Mouse (Mus musculus) lung, postnatal 36 days (tissue): ENCODE measurements around the gene Knl1.
A peak's percentile ranks its signal among the peaks of the same experiment; 100 is the strongest.
"Not testable (repeated sequence)": the region's sequence is repeated elsewhere in the genome, so short reads cannot be mapped to it uniquely, and the experiment has no call there.

Source experiments
- DNase-seq: peaks from one replicate; pipeline ENCODE4 v3.0.0; 2022; ENCODE audit warnings: mixed read lengths

The Knl1 gene

GRCm38 (mm10) chr2:119046649-119047611 lies at the start of gene Knl1:
TSS of gene Knl1 (plus strand) at chr2:119047119.
- DNase-seq = peak; percentile 98

DNA sequence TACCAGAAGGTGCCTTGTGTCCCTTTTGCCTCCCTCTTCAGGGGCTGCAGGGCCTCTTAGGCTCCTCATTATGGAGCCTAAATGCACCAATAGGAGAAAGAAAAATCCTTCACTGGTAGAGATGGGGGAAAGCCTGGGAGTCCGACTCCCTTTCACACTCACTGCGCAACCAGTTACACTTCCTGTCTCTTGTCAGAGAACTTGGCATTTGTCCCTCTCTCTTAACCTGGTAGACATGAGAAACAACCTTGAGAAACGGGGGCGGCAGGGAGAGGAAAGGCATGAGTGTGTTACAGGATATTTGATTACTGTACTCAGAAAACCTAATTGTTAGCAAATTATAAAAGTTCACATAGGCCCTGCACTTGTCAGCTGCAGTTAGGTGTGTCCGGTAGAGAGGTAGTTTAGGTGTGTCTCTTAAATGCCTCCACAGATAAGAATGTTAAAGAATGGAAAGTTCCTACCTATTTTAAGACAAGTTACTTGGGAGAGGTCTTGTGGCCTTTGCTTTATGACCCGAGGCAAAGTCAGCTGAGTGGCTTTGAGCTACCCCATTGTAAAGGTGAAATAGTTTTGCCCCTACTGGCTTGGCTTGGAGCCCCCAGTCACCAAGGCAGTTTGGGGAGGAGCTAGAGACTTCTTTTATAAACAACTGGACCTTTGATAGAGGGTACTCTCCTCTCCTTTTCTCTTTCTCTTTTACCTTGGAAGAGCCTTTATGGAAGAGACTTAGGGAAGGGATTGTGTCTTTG lies 48.6 kb upstream of the Knl1 start:
- DNase-seq = no peak

GRCm38 (mm10) chr2:118999025-118999639 lies 47.8 kb upstream of the Knl1 start:
- no peak for DNase-seq

- DNase-seq = no peak
These were observed 40.0 kb upstream of the Knl1 start for GRCm38 (mm10) chr2:119006886-119007285.

- DNase-seq = no peak
These were observed 37.5 kb upstream of the Knl1 start for GRCm38 (mm10) chr2:119009376-119009775.

GRCm38 (mm10) chr2:119014989-119015388 lies 31.9 kb upstream of the Knl1 start:
- DNase-seq = peak; percentile 48

- peak; percentile 31 for DNase-seq
These were observed 31.2 kb upstream of the Knl1 start for GRCm38 (mm10) chr2:119015604-119016180.

GRCm38 (mm10) chr2:119016312-119016711 lies 30.6 kb upstream of the Knl1 start:
- not testable (repeated sequence) for DNase-seq

DNA sequence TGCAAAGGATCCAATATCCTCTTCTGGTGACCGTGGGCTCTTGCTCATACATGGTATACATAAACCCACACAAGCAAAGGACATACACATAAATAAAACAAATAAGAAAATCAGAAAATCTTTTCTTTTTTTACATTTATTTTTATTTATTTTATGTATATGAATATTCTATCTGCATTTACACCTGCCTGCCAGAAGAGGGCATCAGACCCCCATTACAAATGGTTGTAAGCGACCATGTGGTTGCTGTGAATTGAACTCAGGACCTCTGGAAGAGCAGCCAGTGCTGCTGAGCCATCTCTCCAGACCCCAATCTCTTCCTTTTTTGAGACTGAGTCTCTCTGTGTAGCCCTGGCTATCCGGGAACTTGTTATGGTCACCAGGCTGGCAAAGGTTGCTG lies 29.3 kb upstream of the Knl1 start:
- DNase-seq = no peak

DNA sequence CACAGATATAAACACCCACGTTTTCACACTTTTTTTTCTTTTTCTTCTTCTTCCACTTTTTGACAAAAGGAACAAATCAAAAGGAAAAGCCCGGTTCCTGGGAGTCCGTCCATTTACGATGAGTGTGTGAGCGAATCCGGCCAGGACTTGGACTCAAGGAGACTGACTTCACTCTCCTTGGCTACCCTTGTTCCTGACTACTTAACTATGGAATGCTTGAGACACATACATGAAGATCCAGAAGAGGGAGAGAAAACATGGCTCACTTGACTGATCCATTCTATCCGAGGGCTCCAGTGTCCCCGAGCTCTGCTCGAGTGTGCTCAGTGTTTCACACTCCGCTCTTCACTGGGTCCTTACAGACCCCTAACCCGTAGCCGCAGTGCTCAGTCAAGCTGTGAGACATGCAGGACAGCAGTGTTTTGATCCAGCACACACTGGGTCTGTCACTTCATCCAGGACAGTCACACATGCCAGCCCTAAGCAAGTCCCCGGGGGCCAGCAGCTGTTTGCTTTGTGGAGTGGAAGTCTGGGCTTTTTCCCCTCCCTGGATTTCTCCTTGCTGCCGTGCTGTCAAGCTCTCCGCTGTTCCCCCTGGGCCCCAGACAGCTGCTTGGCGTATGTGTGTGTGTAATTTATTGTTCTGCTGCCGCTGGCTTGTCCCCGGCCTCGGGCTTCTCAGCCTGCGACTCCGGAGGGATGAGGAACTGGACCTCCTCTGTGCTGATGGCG lies 28.4 kb upstream of the Knl1 start:
- DNase-seq = no peak

- DNase-seq = no peak
These were observed 27.8 kb upstream of the Knl1 start for GRCm38 (mm10) chr2:119019131-119019530.

GRCm38 (mm10) chr2:119019538-119019937 lies 27.4 kb upstream of the Knl1 start:
- DNase-seq = no peak

GRCm38 (mm10) chr2:119023154-119023660 lies 23.7 kb upstream of the Knl1 start:
- DNase-seq = no peak

DNA sequence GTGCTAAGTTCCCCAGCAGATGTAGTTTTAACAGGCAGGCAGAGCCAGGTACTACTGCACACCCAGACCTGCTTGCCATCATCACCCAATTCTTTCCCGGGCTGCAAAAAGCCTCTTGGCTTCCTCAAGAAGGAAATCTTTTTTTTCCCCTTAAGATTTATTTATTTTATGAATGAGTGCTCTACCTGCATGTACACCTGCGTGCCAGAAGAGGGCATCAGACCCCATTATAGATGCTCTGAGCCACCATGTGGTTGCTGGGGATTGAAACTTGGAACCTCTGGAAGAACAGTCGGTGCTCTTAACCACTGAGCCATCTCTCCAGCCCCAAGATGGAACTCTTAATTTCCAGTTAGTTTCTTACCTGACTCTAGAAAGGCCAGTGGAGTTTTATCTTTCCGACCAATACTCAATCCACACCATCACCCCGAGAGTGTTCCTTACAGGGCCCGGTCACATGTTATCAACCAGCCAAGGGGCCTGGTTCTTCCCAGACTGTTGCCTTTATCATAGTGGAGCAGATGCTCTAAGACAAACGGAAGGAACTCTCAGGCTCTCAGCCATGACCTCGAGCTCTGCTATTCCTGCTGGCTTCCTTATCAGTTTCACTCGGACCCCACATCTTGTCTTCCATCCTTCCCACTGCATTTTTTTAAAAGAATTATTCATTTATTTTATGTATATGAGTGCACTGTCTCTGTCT lies 22.2 kb upstream of the Knl1 start:
- peak; percentile 10 for DNase-seq

GRCm38 (mm10) chr2:119025239-119025616 lies 21.7 kb upstream of the Knl1 start:
- no peak for DNase-seq

DNA sequence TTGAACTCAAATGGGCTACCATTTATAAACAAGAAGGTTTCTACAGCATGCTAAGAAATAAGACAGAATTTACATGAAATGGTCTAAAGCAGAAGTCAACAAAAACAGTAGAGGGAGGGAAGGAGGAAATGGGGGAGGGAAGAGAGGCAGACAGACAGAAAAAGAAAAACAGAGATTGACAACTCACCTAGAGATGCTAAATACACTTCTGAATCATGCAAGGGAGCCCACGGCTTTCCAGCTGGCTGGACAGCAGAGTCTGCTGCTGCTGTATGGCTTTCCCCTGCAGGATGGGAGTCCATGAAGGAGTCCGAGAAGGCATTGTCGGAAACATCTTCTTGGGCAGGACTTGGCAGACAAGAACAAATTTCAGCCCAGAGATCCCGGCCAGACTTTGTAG lies 20.0 kb upstream of the Knl1 start:
- no peak for DNase-seq

- DNase-seq = peak; percentile 100
These were observed 17.9 kb upstream of the Knl1 start, which contains the start of gene Ccdc32 for GRCm38 (mm10) chr2:119028941-119029551. TSS of gene Ccdc32 (minus strand) at chr2:119029393.

GRCm38 (mm10) chr2:119032191-119032590 lies 14.7 kb upstream of the Knl1 start:
- DNase-seq = no peak

DNA sequence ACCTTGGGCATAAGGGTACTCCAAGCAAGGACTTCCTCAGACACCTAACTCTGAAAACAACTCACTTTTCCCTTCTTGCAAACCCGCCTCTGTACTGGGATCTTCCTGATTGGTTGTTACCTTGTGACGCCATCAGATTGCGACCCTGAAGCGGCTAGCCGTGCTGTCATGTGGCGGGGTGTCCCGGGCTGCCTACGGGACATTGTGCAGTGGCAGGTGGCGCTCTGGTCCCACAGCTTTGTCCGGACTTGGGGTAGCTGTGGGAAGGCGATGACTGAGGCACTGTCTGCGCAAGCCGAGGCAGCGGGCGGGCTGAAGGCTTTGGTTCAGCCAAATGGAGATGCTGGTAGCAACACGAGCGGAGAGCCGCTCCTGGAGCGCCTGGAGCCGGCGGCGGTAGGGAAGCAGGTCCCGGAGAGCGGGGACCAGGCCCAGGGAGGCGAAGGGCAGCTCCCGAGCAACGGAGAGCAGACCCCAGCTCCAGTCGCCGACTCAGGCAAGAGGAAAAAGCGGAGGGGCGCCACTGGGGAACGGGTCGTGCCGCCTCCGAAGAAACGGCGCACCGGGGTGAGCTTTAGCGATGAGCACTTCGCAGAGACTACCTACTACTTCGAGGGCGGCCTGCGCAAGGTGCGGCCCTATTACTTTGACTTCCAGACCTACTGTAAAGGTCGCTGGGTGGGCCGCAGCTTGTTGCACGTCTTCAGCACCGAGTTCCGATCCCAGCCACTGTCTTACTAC lies 12.1 kb upstream of the Knl1 start, which contains the start of gene Rpusd2:
Rpusd2 (plus strand) TSS at position 135 of the 741 bp plus-strand sequence.
- DNase-seq = peak; percentile 97

GRCm38 (mm10) chr2:119035397-119035745 lies 11.5 kb upstream of the Knl1 start:
- no peak for DNase-seq
